Mouse (Mus musculus): ENCODE results near the gene Hexim2. TPM values are rescaled to one million over a fixed set of nuclear protein-coding genes. Genes with fewer than 3 reads are reported as not detected.

The Hexim2 gene
- total RNA-seq, 2 experiments from 2014 or later, result 14.0 to 14.1 TPM

DNA sequence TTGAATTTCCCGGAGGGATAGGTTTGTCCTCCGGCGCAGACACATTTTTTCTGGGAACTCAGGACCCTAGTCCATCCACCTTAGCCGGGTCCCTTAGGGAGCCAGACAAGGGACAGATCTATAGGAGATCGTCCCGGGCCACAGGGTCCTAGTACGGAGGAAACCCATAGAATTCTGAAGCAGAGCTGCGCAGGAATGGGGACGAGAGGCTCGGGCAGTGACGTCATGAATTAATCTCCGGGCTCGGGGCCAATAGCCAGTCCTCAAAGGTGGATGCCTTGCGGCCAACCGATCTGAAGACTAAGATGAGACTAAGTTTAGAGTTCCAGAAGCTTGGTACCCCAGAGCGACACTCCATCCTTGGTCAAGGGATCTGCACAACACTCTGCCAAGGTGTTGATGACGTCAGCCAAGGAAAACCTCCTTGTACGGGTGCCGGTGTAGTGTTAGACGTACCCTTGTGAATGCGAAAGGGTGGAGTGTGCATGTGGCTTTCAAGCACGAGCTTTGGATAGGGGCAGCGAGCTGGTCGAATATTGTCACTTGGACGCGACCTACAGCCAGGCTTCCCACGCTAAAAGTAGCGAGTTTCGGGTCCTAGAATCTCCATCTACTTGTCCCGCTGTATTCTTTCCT is 30.2 kb upstream of the Hexim2 start:
- no peak for TF ChIP-seq CTCF (IDR thresholded peaks at IDR 0.05)
- Histone ChIP-seq H3K27ac (peak overlapping the region; percentile 96), H3K4me3 (peak overlapping the region; percentile 56)
- DNase-seq (ENCODE audit: extremely low spot score in 1 of 2, low spot score in 2 of 2), result peak; percentile 64 to 69
- intact Hi-C loops (cut with DNase I), result loop anchor here (1.0 to 2.0 kb wide), 3 partner anchors 31 to 223 kb away; no protein-coding TSS in a partner anchor

GRCm38 (mm10) chr11:103102725-103103349 is 29.4 kb upstream of the Hexim2 start:
- intact Hi-C loops (cut with DNase I), result loop anchor here (1.0 to 2.0 kb wide), 3 partner anchors 30 to 222 kb away; no protein-coding TSS in a partner anchor
- no peak; the same call in none of the 2 replicates for TF ChIP-seq CTCF (IDR thresholded peaks at IDR 0.05)
- H3K4me3 ChIP-seq, result peak overlapping the region; percentile 56
- peak overlapping the region; percentile 96 for H3K27ac ChIP-seq
- peak; percentile 96 to 100 for DNase-seq (ENCODE audit: extremely low spot score in 1 of 2, low spot score in 2 of 2)

DNA sequence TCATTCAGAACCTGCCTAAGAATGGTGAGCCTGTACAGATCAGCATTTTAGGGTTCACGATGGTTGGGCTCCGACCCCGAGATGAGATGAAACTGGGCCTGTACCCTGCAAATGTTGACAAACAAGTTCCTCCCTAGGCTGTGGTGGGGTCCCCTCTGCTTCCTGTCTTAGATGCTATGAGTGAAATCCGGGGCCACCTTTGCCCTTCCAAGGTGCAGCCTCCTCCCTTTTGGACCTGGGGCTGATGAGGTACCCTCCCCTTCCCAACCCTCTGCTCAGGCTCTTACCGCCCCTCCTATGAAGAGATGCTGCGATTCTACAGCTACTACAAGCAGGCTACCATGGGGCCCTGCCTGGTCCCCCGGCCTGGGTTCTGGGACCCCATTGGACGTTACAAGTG is 28.6 kb upstream of the Hexim2 start:
- no peak for TF ChIP-seq CTCF (IDR thresholded peaks at IDR 0.05)
- no peak for DNase-seq (ENCODE audit: extremely low spot score in 1 of 2, low spot score in 2 of 2)
- Histone ChIP-seq H3K4me3 (peak overlapping the region; percentile 56), H3K27ac (peak overlapping the region; percentile 81)
- intact Hi-C loops (cut with DNase I), result loop anchor here (2.0 kb wide), 1 partner anchor 221 kb away; no protein-coding TSS in a partner anchor

- no peak for TF ChIP-seq CTCF (IDR thresholded peaks at IDR 0.05)
- intact Hi-C loops (cut with DNase I), result no loop called here
- no peak overlapping the region for H3K27ac ChIP-seq
- no peak overlapping the region for H3K4me3 ChIP-seq
- no peak for DNase-seq (ENCODE audit: extremely low spot score in 1 of 2, low spot score in 2 of 2)
These were observed 27.8 kb upstream of the Hexim2 start for GRCm38 (mm10) chr11:103104469-103104868.

DNA sequence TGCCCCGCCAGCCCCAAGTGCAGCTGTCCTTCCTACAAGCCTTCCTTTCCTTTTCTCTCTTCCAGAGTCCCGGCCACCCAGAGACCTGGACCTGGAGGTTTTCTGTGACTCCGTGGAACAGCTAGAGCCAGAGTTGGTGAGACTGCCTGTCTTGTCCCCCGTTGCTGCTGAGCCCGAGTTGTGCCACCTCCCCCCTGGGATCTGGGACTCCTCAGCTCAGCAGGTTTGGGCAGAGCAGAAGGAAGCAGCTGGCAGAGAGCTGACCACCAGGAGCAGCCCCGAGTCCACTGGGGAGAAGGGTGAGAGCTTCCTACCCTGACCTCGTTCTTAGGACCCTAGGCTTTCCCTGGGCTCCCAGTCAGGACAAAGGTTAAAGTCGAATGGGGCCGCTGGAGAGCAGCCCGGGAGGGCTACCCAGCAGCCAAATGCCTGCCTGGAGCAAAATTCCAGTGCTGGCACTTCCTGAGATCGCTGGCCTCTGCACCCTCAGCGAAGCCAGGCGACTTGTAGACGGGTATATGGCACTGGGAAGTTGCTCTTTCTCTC is 27.0 kb upstream of the Hexim2 start:
- no peak overlapping the region for H3K27ac ChIP-seq
- no peak for TF ChIP-seq CTCF (IDR thresholded peaks at IDR 0.05)
- no peak for DNase-seq (ENCODE audit: extremely low spot score in 1 of 2, low spot score in 2 of 2)
- no peak overlapping the region for H3K4me3 ChIP-seq
- intact Hi-C loops (cut with DNase I), result no loop called here

GRCm38 (mm10) chr11:103105810-103106209 is 26.4 kb upstream of the Hexim2 start:
- no peak overlapping the region for H3K27ac ChIP-seq
- intact Hi-C loops (cut with DNase I), result no loop called here
- DNase-seq (ENCODE audit: extremely low spot score in 1 of 2, low spot score in 2 of 2), result no peak
- TF ChIP-seq CTCF (IDR thresholded peaks at IDR 0.05), result no peak
- no peak overlapping the region for H3K4me3 ChIP-seq

DNA sequence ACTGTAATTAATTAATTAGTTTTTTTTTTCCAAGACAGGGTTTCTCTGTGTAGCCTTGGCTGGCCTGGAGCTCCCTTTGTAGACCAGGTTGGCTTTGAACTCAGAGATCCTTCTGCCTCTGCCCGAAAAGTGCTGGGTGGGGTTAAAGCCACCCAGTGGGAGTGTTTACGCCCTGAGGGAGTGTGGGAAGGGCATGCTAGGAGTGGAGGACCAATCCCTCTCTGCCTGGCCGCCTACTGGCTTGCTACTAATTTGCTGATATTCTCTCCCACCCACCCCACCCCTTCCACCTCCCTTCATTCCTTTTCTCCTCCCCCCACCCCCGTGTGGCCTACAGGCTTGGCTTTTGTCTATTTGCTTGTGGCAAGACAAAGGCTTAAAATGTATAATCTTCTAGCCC is 25.8 kb upstream of the Hexim2 start:
- no peak for TF ChIP-seq CTCF (IDR thresholded peaks at IDR 0.05)

DNA sequence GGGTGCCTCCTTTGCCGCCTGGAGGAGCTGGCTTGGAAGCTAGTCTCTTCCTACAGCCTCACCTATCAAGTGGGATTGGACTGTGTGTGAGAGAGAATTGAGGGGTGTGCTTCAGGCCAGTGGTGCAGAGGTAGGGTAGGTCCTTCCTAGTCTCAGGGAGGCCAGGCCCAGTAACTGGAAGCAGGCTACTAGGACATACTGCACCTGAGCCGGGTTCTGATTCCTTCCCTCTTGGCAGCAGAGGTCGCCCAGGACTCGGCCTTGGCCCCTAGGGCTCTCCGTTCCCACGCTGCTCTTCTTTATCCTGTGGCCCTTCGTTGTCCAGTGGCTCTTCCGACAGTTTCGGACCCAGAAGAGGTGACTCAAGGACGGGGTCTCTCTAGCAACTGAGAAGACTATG is 20.9 kb upstream of the Hexim2 start:
- TF ChIP-seq CTCF (IDR thresholded peaks at IDR 0.05), result no peak
- peak overlapping the region; percentile 67; the same call in 1 of the 2 replicates for H3K27ac ChIP-seq
- intact Hi-C loops (cut with DNase I), result no loop called here
- H3K4me3 ChIP-seq, result no peak overlapping the region
- DNase-seq (ENCODE audit: extremely low spot score in 1 of 2, low spot score in 2 of 2), result no peak

More for the DNA sequence above, 25.8 kb upstream of the Hexim2 start:
- DNase-seq (ENCODE audit: extremely low spot score in 1 of 2, low spot score in 2 of 2), result no peak
- Histone ChIP-seq H3K27ac (no peak overlapping the region), H3K4me3 (no peak overlapping the region)
- intact Hi-C loops (cut with DNase I), result no loop called here

DNA sequence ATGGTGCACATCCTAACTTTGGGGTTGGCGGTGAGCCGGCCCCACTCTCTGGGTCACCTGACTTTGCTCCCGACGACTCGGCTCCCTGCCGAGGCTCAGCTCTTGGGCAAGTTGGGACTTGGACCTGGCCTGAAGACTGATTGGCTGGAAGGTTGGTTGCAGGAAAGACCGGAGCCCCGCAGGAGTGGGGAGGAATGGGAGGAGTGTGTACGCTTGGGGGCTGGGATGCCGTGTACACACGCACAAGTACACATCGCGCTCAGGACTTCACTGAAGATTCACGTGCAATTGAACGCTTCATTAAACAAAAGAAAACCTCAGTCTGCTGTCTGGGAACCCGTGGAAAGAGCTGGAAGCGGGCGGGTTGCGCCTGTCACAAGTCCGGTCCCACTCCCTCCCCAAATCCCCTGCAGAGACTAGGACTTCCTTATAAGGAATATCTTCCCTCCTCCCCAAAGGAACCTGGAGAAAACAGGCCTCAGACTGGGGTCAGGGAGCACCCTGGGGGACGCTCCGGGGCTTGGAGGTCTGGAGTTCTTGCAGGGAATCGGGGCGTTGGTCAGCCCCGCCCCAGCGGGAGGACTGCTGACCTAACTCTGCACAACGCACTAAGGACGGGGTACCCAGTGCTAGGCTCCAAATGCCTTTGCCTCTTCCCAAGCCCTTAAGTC is 20.2 kb upstream of the Hexim2 start:
- no peak for TF ChIP-seq CTCF (IDR thresholded peaks at IDR 0.05)
- H3K4me3 ChIP-seq, result peak overlapping the region; percentile 43
- H3K27ac ChIP-seq, result peak overlapping the region; percentile 67
- intact Hi-C loops (cut with DNase I), result no loop called here
- DNase-seq (ENCODE audit: extremely low spot score in 1 of 2, low spot score in 2 of 2), result no peak

DNA sequence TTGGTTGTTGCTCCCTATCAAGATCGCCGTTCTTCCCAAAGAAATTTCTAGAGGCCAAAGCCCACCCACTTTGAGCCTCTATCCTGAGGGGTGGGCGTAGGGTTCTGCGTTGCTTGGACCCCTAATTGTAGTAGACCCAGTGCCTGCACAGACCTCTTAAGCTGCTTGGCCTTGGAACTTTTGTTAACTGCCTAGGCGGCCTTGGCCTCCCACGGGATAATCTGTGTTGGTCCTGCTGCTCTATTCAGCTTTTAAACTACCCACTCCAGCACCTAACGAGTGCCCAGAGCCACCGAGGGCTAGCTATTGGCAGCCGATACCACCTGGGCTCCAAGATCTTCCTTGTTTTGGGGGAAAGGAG is 19.7 kb upstream of the Hexim2 start:
- no peak for TF ChIP-seq CTCF (IDR thresholded peaks at IDR 0.05)
- peak overlapping the region; percentile 43 for H3K4me3 ChIP-seq

DNA sequence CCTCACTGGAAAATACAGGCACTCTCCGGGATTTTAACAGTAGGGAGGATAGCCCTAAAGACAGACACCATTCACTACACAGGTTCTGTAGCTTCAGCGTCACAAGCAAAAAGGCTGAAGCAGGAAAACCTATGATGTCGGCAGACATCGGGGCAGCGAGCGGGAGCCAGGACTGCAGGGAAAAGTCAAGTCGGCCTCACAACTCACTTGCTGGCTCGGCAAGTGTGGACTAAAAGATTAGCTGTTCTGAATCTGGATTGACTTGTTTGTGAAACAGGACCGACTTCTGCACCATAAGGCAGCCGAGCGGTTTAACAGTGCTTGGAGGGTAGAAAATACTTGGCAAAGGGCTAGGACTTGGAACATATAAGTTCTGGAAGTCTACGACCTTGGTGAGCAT is 19.2 kb upstream of the Hexim2 start:
- Histone ChIP-seq H3K4me3 (no peak overlapping the region), H3K27ac (peak overlapping the region; percentile 67; the same call in 1 of the 2 replicates)
- intact Hi-C loops (cut with DNase I), result no loop called here
- no peak for TF ChIP-seq CTCF (IDR thresholded peaks at IDR 0.05)
- no peak for DNase-seq (ENCODE audit: extremely low spot score in 1 of 2, low spot score in 2 of 2)

More for the DNA sequence above, 19.7 kb upstream of the Hexim2 start:
- peak overlapping the region; percentile 67 for H3K27ac ChIP-seq
- intact Hi-C loops (cut with DNase I), result no loop called here
- no peak for DNase-seq (ENCODE audit: extremely low spot score in 1 of 2, low spot score in 2 of 2)

DNA sequence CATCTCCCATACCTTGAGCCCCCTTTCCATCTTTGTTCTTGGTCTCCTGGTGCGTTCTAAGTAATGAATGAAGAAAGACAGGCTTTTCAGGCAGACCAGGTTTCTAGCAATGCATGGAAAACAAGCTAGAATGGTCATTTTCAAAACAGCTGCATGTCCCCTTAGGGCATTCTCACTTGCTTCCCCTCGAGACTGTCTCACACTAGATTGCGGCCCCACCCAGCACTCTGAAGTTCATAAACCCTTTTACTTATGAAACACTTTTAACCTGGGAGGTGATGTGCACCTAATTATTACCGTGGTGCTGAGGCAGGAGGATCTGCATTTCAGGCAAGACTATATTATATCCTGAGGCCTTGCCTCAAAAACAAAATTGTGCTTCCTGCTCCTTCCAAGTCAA is 18.5 kb upstream of the Hexim2 start:
- Histone ChIP-seq H3K27ac (no peak overlapping the region), H3K4me3 (no peak overlapping the region)
- intact Hi-C loops (cut with DNase I), result no loop called here
- TF ChIP-seq CTCF (IDR thresholded peaks at IDR 0.05), result no peak
- no peak for DNase-seq (ENCODE audit: extremely low spot score in 1 of 2, low spot score in 2 of 2)

Measured in left cerebral cortex, adult 2 months (tissue).